Mouse (Mus musculus) right cerebral cortex, postnatal 14 days (tissue): ENCODE results near the gene Aldh3b2.
"Not testable (repeated sequence)": the region's sequence is repeated elsewhere in the genome, so short reads cannot be mapped to it uniquely, and the experiment has no call there.

Source experiments
- DNase-seq: peaks from one replicate; pipeline ENCODE4 v3.0.0; 2022

Aldh3b2 gene

GRCm38 (mm10) chr19:3948546-3948945, 23.6 kb upstream of the Aldh3b2 start:
- DNase-seq, result no peak

GRCm38 (mm10) chr19:3950331-3950730, 21.8 kb upstream of the Aldh3b2 start:
- no peak for DNase-seq

GRCm38 (mm10) chr19:3951461-3951860, 20.7 kb upstream of the Aldh3b2 start:
- DNase-seq, result no peak

DNA sequence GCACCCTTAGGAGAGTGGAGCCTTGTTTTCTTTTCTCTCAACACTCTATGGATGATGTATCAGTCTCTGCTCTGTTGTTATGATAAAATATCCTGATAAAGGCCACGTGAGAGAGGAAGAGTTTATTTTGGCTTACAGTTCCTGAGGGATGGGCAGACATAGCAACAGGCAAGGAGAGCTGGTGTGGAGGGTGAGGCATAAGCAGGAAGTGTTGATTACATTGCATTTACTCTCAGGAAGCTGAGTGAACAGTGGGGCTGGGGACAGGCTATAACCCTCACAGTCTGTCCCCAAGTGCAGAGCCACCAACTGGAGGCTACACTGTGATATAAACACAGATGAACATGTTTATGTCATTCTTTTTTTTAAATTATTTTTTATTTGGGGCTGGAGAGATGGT, 20.0 kb upstream of the Aldh3b2 start:
- DNase-seq, result no peak

- no peak for DNase-seq
These were observed 17.1 kb upstream of the Aldh3b2 start for GRCm38 (mm10) chr19:3955033-3955432.

GRCm38 (mm10) chr19:3955804-3956203, 16.3 kb upstream of the Aldh3b2 start:
- DNase-seq, result no peak

- not testable (repeated sequence) for DNase-seq
These were observed 14.7 kb upstream of the Aldh3b2 start for GRCm38 (mm10) chr19:3957296-3958036.

DNA sequence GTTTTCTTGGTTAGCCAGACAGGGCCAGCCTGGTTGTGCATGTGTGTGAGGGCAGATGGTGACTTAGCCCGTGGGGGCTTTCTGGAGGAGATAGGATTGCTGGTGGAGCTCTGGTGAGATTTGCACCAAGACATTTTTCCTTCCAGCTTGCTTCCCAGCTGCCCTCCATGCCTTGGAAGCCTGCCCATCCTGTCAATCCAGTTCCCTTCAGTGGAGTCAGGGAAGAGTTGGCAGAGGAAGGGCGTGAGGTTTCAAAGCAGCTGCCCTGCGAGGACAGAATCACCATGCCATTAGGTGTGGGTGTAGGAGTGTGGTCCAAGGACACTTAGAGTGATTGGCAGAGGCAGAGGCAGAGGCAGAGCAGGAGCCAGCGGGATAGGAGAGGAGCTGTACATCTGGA, 13.7 kb upstream of the Aldh3b2 start, which contains the start of gene Aldh3b3:
Gene Aldh3b3 (plus strand): TSS at position 176 of the 400 bp plus-strand sequence.
- peak; percentile 15 for DNase-seq

- DNase-seq, result no peak
These were observed 13.1 kb upstream of the Aldh3b2 start for GRCm38 (mm10) chr19:3959030-3959429.

- no peak for DNase-seq
These were observed 11.9 kb upstream of the Aldh3b2 start for GRCm38 (mm10) chr19:3960211-3960610.

- not testable (repeated sequence) for DNase-seq
These were observed 10.3 kb upstream of the Aldh3b2 start for GRCm38 (mm10) chr19:3961805-3962204.

DNA sequence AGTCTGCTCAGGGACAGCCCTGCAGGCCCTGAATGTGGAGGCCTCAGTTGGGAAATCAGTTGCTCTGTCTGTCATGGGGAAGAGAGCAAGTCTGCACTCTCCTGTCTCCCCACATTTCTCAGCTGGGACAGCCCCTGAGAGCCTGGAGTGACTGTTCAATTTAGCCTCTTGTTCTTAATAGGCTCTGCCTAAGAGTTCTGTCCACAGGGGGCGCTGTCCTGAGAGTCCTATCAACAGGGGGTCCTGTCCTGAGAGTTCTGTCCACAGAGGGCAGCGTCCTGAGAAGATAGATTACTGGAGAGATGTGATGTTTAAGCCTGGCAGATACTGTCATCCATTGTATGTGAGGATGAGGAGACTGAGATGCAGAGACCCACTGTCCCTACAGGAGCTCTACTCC, 9.7 kb upstream of the Aldh3b2 start:
- peak; percentile 35 for DNase-seq

DNA sequence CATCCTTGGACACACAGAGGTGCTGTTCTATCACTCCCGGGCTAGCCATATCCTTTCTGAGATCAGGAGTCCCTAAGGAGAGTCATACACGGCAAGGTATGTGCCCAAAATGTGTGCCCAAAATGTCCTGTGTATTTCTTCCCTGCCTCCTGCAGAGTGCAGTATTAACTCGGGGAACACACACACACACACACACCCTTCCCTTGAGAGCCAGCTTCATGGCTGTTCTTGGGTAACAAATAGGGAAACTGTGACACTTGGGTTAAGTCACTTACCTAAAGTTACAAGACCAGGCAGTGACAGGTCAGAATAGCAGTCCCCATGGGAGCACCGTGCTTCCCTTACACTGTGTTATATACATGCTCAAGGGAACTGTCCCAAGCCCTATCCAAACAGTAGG, 8.1 kb upstream of the Aldh3b2 start:
- no peak for DNase-seq

GRCm38 (mm10) chr19:3966330-3967075, 5.6 kb upstream of the Aldh3b2 start:
- no peak for DNase-seq

DNA sequence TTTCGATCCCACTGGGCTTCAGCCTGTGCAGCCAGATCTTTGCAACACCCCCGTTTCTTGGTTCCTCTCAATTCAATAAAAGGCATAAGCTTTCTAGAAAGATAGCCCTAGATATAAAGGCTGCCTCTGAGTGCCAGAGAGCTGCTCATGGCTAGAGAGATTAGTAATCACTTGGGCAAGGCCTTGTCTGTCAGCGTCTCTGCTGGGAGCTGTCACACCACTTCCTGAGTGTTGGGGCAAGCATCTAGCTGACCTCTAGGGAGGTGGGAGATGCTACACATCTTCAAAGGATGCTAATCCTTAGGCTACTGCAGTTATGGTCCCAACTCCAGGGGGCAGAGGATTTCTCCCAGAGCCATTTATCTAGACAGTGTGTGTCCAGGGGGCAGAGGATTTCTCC, 4.9 kb upstream of the Aldh3b2 start:
- no peak for DNase-seq

DNA sequence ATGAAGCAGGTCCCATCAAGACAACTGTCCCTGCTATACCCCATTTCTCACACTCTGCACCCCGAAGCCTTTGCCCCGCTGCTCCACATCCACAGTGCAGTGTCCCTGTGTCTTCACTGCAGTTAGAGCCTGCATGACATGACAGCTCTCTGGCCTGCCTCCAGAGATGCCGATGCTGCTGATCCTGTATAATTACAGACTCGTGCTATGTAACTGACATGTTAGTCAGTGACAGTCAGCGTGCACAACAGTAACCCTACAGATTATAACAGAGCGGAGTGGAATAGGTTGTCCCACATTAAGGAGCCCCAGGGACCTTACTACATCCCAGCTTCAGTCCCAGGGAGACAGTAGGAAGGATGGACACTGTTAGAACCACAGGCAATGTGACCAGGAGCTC, 2.5 kb downstream of the Aldh3b2 start:
- not testable (repeated sequence) for DNase-seq

- DNase-seq, result no peak
These were observed 3.7 kb downstream of the Aldh3b2 start for GRCm38 (mm10) chr19:3975866-3976265.

- DNase-seq, result peak; percentile 76
These were observed 8.2 kb downstream of the Aldh3b2 start for GRCm38 (mm10) chr19:3980309-3980708.

DNA sequence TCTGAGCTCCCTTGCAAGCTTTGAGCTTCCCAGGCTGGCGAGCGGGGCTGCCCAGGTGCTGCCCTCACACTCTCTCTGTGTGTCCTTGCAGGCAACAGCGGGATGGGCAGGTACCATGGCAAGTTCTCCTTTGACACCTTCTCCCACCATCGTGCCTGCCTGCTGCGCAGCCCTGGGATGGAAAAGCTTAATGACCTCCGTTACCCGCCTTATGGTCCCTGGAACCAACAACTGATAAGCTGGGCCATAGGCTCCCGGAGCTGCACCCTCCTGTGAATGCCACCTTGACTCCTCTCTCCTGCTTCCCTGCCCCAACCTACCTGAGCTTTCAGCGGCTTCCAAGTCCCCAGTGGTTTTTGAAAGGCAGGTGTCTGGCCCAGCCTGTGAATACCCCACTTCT, 8.8 kb downstream of the Aldh3b2 start:
- DNase-seq, result no peak

GRCm38 (mm10) chr19:3983527-3984200, 11.5 kb downstream of the Aldh3b2 start:
- no peak for DNase-seq

DNA sequence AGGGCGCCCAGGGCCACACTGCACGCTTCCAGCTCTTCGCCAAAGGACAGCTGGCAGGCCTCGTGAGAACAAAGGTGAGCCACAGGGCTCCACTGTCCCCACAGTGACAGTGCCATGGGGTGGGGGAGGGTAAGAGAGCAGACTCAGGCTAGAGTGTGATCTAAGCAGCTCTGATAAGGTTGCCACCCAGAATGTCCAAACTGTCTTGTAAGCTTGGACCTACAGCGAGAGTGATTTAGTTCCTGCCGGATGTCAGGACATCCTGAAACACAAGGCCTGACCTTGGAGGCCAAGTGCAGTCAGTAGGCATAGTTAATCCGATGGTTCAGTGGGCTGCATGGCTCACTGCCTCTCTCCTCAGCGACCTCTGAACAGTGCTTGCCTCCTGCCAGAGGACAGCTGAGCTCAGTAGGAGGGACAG, 13.1 kb downstream of the Aldh3b2 start:
- no peak for DNase-seq

GRCm38 (mm10) chr19:3986334-3986733, 14.2 kb downstream of the Aldh3b2 start, which contains the start of gene Acy3:
Gene Acy3 (plus strand): TSS chr19:3986570.
- peak; percentile 55 for DNase-seq

- no peak for DNase-seq
These were observed 15.9 kb downstream of the Aldh3b2 start for GRCm38 (mm10) chr19:3988066-3988465.

DNA sequence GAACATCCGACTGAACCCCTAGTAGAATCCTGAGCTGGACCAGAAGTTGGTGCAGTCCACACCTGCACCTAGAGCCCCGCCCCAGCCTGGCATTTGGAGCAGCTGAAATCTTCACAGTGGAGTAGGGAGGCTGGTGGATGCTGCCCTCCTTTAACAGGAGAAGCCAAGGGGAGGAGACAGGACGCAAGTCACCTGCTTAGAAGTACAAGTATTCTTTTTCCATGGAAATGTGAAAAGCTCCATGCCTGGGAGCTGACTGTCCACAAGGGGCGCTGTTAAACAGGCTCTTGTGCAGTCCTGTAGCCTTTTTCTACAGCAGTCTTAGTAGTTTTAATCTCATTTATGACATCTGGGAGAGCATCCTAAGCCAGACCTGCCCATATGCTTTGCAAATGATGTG, 16.6 kb downstream of the Aldh3b2 start:
- no peak for DNase-seq
